Mouse (Mus musculus) activated CD4-positive, CD25-positive, alpha-beta regulatory T cell, adult 9 weeks (primary cell): ENCODE data around the gene A730071L15Rik. TPM values are rescaled to one million over a fixed set of nuclear protein-coding genes. Genes with fewer than 3 reads are reported as not detected.

Experiments
- polyA plus RNA-seq: library from polyadenylated mRNA; unstranded; fragments of 100-300 nt; shearing (Covaris generic); gene quantifications from one replicate; pipeline ENCODE4 v1.2.1, GENCODE M21; 2017

A730071L15Rik gene
- polyA plus RNA-seq = not detected

GRCm38 (mm10) chr11:6199410-6200086 is at the start of gene A730071L15Rik:
Gene A730071L15Rik, plus strand, starts transcription at chr11:6200029.

GRCm38 (mm10) chr11:6200087-6200569 is 299 bp downstream of the A730071L15Rik start, which contains the start of gene Nudcd3:
Gene Nudcd3, minus strand, starts transcription at chr11:6200415.

GRCm38 (mm10) chr11:6230012-6230411 is 30.2 kb downstream of the A730071L15Rik start, which contains the start of gene Npc1l1:
Gene Npc1l1, minus strand, starts transcription at chr11:6230143.

Other genes with a start within 250 kb of the A730071L15Rik start
- gene Gck, start 249.9 kb upstream of the A730071L15Rik start, polyA plus RNA-seq = not detected
- 63.7 TPM for gene Ykt6, start 244.3 kb upstream of the A730071L15Rik start, polyA plus RNA-seq
- gene Camk2b, start 133.7 kb upstream of the A730071L15Rik start, polyA plus RNA-seq = 20.6 TPM
- 51.3 TPM for gene Nudcd3, start 386 bp downstream of the A730071L15Rik start, polyA plus RNA-seq
- gene Npc1l1, start 30.1 kb downstream of the A730071L15Rik start, polyA plus RNA-seq = not detected
- 75.1 TPM for gene Ddx56, start 67.7 kb downstream of the A730071L15Rik start, polyA plus RNA-seq
- 64.2 TPM for gene Tmed4, start 74.8 kb downstream of the A730071L15Rik start, polyA plus RNA-seq
- gene Ogdh, start 91.6 kb downstream of the A730071L15Rik start, polyA plus RNA-seq = 205 TPM
- gene Zmiz2, start 189.0 kb downstream of the A730071L15Rik start, polyA plus RNA-seq = 25.8 TPM
- 4,542 TPM for gene Ppia, start 215.4 kb downstream of the A730071L15Rik start, polyA plus RNA-seq
- 152 TPM for gene H2afv, start 244.4 kb downstream of the A730071L15Rik start, polyA plus RNA-seq